Mouse (Mus musculus) heart, postnatal 4 days (tissue): ENCODE measurements at regions not wholly inside any gene's neighbourhood (a gene's known extent, or its start where the extent isn't known, plus 50 kb on each side); places are given as distances from the start of the nearest gene placed in this dataset.
A peak's percentile ranks its signal among the peaks of the same experiment; 100 is the strongest.

Source experiments
- DNase-seq: peaks from one replicate; pipeline ENCODE4 v3.0.0; 2021

DNA sequence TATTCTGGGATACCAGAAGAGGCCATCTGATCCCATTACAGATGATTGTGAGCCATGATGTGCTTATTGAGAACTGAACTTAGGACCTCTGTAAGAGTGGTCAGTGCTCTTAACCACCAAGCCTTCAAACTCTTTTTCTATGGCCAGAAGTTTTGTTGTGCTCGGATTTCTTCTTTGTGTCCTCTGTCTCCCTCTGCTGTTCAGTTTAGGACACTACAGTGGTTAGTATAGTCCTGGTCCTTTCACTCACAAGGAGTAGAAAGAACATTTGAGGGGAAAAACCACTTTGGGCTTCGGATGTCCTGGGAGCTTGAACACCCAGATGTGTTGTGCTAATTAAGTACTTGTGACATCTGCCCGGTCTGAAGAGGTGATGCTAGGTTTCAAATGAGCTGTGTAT lies 310.4 kb upstream of the Stxbp6 start:
- peak; percentile 9 for DNase-seq
